Mouse (Mus musculus): ENCODE data around the gene Washc2.
A peak's percentile ranks its signal among the peaks of the same experiment; 100 is the strongest.

Washc2 gene

DNA sequence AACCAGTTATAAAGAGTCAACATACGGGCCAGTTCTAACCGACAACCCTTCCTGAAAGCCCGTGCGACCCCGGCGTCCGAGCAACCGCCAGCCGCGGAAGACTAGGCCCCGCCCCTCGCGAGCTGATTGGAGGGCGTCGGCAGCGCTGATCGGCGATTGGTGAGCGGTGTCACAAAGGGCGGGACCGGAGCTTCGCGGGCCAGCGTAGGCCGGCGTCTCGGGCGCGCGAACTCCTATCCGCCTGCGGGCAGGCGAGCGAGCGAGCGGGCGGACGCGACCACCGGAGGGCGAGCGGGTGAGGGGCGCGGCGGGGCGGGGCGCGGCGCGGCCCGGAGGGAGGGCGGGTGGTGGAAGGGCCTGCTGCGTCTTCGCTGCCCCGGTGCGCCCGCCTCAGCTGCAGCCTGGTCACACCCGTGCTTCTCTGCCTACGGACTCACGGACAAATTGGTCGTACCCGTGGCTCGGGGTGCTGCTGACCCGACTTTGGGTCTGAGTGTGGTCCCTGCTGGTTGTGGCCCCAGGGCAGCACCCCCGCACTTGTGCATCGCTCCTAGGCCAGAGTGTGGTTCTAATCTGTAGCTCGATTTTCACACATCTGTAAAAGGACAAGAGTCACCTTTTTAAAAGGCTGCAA is 56.3 kb downstream of the Washc2 start, which contains the start of gene Zfand4:
Zfand4 (plus strand) TSS at position 205 of the 634 bp plus-strand sequence.
- peak; percentile 90 for DNase-seq

DNA sequence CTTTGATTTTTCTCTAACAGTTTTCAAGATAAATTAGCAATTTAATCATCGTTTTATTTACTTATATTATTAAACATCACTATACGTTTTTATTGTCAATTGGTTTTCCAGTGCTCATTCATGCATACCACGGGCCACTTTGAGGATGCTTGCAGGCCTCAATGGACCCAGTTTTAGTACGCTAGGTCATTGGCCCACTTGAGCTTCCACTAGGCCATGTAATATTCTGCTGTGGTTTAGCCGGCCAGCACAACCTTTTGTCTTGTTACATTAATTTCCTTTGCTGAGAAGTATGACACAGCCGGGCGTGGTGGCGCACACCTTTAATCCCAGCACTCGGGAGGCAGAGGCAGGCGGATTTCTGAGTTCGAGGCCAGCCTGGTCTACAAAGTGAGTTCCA is 57.0 kb downstream of the Washc2 start:
- DNase-seq = no peak

DNA sequence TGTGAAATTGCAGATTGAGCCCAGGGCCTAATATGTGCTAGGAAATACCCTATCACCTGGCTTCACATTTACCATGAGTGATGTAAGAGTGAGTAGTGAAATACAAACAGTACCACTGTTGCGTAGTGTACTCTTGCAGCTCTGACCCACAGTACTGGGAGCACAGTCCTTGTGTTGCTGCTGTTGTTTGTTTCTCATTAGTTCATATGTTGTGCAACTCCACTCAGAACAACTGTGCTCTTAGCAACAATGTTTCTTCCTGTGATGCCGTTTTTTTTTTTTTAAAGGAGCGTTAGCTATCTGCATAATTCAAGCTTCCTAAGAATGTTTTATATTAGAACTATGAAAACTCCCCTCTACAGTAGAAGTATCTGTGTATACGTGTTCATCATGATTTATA is 57.8 kb downstream of the Washc2 start:
- DNase-seq = peak in 1 of 2 experiments; percentile 16

DNA sequence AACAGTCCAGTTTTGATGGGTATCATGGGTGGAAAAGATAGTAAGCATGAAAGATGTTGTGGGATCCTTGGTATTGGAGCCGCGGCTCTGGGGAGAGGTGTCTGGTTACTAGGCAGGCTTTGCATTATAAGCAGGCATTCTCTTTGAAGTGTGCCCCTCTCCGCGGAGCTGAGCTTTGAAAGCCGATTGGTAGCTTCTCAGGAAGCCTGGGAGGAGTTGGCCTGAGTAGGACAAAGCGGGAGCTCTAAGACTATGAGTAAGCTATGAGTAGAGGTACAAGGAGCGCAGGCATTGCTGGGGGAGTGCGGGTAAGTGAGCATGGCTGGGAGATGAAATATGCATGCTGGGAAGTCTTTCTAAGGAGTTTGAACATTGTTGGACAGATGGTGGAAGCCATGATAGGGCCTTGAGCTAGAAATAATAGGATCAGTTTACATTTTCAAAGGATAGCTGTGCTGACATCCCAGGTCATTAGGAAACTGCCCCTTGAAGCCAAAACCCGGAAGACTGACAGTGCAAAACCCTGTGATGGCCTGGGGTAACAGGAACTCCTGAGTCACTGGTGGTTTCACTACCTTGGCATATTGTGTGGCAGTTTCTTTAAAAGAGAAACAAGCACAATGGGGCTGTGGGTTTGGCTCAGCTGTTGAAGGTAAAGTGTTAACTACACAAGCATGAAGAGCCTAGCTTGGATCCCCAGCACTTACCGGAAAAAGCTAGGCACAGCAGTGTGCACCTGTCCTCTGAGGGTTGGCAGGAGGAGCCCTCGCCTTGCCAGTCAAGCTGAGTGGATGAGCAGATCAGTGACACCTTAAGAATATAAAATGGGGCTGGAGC is 58.7 kb downstream of the Washc2 start:
- DNase-seq = peak in 1 of 2 experiments; percentile 3

DNA sequence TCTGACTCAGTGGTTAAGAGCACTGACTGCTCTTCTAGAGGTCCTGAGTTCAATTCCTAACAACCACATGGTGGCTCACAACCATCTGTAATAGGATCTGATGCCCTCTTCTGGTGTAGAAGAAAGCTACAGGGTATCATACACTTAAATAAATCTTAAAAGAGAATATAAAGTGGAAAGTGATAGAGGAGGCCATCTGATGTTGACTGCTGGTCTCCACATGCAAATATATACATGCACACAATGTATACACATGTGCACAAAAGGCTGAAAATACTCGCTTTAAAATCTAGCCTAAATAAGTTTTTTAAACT is 59.2 kb downstream of the Washc2 start:
- DNase-seq = no peak

DNA sequence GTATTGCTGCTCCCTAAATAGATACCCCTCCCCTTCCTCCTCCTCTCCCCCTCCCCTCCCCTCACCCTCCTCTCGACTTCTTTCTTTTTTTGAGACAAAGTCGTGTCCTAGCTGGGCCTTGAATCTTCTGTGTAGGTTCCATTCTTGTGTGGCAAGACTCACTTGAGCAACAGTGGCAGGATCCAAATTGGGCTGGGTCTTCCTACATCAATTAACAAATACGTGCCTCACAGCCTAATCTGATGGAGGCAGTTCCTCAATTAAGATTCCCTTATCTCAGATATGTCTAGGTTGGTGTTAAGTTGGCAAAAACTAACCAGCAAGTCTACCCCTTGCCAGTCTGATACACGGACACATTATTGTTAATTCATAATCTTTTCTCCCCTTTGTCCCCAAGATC is 67.9 kb downstream of the Washc2 start:
- no peak for DNase-seq

DNA sequence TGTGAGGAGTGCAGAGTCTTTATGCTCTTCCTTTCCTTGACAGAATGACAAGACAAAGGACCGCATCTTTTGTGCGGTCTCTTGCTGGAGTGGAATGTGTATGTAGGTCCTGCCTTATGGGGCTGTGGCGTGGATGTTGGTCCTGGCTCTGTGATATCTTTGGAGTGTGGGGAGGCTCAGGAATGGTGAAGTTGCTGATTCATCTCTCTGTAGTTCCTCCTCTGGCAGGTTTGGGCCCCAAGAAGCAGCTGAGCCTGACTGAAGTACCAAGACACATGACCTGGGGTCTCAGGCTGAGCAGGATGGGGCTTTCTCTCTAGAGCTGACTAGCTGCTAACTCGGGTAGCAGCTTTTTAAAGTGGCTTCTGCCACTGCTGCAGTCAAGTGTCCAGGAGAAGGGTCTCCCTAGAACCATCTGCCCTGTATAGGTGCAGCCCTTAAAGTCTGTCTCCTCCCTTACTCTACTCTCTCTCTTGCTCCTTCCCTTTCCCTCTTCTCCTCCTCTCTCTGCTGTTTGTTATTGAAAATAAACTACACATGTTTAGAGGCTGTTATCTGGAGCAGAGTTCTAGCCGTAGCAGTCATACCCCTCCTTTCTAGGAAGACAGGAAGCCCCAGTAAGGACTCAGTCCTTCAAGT is 71.0 kb downstream of the Washc2 start:
- no peak for DNase-seq

DNA sequence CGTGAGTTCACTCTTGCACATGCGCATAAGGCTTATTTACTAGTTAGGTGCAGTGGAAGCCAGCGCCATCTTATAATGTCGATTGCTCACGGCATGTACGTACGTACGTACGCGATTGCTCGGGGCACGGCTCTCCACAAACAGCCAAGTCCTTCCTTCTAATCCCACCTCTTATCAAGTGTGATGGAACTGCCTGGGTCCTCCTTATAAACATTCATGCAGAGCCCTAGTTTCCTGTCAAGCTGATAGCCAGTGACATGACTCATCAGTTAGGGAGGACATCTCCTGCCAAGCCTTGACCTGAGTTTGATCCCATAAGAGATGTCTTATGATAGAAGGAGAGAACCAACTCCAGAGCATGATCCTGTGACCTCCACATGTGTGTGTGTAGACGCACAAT is 73.2 kb downstream of the Washc2 start:
- DNase-seq = no peak

DNA sequence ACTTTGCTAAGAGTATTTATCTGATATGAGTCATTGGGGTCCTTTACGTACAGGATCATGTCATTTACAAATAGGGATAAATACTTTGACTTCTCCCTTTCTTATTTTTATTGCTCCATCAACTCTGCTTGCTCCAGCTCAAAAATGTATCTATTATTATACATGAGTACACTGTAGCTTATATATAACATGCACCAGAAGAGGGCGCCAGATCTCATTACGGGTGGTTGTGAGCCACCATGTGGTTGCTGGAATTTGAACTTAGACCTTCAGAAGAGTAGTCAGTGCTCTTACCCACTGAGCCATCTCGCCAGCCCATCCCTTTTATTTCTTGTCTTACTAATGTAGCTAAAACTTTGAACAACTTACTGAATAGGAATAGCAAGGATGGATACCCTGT is 74.7 kb downstream of the Washc2 start:
- no peak for DNase-seq

DNA sequence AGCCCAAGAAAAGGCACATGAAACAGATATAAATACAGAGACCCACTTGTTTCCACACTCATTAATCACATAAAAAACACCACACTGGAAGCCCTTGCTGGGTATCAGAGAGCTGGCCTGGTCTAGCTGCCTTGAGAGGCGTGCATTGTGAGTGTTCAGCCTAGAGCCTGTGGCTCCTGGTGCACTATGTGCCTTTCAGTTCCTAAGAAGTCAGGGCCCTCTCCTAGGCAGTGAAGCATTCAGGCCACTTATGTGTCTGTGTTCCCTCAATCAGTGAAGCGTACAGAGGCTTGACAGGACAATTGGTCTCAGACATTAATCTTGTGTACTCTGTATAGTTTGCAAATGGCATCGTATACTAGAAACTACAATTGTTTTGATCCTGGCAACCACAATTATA is 75.4 kb downstream of the Washc2 start:
- no peak for DNase-seq

DNA sequence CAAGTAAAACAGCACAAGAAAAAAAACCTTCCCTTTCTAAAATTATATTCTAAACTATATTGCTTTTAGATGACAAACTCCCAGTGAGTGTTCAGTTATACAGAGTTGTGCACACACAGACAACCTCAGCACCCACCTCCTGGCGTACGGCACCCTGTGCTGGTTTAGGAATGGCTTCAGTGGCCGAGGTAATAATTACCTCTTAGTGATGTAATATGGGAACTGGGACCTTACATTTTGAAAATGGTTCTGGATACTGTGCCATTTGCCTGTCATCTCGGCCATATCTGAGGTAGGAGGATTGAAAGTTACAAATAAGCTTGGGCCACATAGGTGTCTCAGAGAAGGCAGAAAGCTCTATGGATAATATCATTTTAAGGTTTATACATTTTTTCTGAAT is 78.5 kb downstream of the Washc2 start:
- DNase-seq = no peak

DNA sequence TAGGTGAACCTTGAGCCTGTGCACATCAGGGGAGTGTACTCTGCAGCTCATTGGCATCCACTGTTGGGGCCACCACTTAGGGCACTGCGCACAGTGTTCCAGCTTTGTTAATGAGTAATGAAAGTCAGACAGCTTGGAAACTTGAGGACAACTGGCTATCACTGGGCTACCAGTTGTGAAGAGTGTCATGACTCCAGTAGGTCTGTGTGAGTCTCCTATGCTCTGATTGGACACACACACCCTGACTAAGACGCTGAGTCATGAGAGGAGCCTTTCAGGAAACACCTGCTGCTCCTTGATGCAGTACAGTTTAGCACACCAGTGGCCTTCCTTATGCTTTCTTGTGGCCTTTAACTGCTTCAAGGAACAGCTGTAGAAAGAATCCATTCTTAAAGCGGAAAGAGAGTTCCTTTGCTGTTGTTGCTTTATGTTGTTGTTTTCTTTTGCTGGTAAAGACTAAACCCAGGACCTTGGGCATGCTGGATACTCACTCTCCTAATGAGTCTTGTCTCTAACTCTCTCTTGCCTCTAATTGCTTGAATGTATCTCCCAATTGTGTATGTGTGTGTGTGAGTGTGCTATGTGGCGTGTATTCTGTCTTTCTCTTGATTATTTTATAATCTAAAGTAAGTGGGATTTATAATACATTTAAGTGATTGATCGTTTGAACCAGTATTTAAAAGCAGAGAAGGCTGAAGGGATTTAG is 79.2 kb downstream of the Washc2 start:
- DNase-seq = no peak

DNA sequence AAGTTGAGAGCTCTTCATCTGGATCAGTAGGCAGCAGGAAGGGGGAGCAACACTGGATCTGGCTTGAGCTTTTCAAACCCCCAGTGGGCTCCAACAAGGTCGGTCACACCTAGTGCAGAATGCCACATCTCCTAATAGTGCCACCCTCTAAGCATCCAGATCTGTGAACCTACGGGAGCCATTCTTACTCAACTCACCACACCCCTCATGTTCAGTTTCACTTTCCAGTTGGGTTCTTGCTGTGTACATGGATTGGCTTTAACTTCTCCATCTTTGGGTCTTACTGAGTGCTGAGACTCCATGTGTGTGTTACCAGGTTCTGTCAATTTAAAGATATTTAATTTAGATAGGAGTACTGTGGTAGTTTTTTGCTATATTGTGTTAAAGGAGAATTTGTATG is 103.6 kb downstream of the Washc2 start:
- DNase-seq = no peak

Data from lung, adult 18-20 months (tissue).